Mouse (Mus musculus): ENCODE measurements around the gene Sos1.
"Not testable (repeated sequence)": the region's sequence is repeated elsewhere in the genome, so short reads cannot be mapped to it uniquely, and the experiment has no call there.

The Sos1 gene

DNA sequence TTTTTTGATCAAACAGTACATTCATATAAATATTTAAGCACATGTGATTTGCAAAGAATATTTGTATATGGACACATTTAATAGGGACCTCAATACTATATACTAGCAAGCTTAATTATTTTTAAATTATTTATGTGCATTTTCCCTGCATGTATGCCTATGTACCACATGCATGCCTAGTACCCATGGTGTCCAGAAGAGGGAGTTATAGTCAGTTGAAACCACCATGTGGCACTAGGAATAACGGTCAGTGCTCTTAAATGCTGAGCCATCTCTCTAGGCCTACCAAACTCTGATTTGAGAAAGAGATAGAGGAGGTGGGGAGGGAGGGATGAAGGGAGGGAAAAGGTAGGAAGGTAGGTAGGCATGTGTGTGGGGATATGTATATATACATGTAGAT is 69.1 kb downstream of the Sos1 start:
- DNase-seq: no peak

DNA sequence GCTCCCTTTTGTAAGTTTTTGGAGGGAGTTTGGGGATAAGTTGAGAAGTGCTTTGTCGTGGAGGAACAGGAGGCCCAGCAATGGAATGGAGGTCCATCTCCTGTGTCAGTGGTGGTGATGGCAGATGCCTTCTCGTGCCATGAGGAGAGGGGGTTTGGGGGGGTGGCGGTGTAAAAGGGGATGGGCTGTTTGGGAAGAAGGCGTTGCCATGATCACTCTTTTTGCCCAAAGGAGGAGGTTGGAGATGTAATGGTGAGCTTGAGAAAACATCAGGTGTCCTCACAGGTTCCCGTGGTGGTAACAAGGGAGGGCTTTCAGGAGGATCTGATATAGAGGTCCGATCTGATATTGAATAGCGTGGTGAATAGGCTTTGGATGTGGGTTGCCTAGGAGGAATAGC is 82.0 kb downstream of the Sos1 start:
- no peak for DNase-seq

- DNase-seq: no peak
Measured at GRCm38 (mm10) chr17:80391423-80392403, 88.5 kb downstream of the Sos1 start.

GRCm38 (mm10) chr17:80390024-80390423 is 90.2 kb downstream of the Sos1 start:
- DNase-seq: no peak

- no peak for DNase-seq
Measured at GRCm38 (mm10) chr17:80385671-80386070, 94.6 kb downstream of the Sos1 start.

DNA sequence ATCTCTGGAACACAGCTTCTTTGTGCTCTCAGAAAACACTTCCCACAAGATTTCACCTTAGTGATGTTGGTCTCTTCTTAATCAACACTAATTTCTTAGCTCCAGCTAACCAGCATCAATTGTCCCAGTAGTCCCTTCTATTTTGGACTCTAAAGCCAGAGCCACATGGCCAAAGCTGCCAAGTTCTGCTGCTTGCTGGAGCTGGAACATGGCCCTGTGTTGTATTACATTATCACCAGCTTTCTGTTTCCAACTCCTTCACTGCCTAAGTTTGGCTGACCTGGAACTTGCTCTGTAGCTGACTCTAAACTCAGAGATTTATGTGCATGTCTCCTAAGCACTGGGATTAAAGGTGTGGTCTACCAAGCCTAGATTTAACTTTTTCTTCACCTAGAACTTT is 101.9 kb downstream of the Sos1 start:
- DNase-seq: not testable (repeated sequence)

DNA sequence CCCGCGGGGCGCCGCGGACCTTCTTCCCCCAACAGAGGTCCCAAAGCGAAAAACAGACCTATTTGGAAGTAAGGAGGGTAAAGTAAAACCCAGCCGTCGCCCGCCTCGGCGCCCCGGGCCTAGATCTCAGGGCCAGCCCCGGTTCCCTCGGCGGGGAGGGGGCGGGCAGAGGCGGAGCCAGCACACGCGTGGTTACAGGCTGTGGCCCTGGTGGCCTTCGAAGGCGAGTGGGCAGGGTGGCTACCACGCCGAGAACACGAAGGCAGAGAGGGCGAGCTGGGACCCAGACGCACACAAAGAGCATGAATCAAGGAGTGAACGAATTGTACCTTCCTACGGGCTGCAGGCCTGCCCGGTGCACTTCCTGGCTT is 106.5 kb downstream of the Sos1 start:
- no peak for DNase-seq

DNA sequence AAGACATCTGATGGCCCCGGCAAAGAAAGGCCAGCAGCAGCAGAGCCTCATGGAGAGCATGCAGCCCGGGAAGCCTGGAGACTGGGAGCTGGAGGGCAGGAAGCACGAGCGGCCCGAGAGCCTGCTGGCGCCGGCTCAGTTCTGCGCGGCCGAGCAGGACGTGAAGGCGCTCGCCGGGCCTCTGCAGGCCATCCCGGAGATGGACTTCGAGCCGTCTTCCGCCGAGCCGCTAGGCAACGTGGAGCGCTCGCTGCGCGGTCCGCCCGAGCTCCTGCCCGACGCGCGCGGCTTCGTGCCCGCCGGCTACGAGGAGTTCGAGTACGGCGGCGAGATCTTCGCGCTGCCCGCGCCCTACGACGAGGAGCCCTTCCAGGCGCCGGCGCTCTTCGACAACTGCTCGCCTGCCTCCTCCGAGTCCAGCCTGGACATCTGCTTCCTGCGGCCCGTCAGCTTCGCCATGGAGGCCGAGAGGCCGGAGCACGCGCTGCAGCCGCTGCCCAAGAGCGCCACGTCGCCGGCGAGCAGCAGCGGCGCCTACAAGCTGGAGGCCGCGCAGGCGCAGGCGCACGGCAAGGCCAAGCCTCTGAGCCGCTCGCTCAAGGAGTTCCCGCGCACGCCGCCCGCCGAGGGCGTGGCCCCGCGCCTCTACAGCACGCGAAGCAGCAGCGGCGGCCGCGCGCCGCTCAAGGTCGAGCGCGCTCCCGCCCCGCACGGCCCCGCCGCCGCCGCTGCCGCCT is 107.1 kb downstream of the Sos1 start, which contains the start of gene Gm10190:
Gene Gm10190, minus strand, starts transcription at position 553 of the 737 bp plus-strand sequence.
- peak; percentile 76 for DNase-seq

GRCm38 (mm10) chr17:80368606-80369005 is 111.6 kb downstream of the Sos1 start:
- no peak for DNase-seq

- DNase-seq: no peak
Measured at GRCm38 (mm10) chr17:80367276-80367675, 113.0 kb downstream of the Sos1 start.

DNA sequence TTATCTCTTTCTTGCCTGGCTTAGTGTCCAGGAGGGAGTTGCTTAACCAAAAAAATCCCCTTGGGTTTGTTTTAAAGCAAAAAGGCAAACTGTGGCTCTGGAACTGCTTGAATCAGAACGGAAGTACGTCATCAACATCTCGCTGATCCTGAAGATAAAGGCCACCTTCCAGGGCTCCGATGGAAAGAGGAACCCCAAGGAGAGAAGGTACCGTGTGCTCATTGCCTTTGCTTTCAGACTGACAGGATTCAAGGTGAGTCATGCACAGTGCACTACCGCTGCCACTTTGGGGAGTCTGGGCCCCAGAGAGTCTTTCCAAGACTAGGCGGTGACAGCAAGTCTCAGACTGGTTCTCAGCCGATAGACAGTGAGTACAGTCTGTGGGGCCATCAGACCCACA is 120.0 kb downstream of the Sos1 start:
- no peak for DNase-seq

DNA sequence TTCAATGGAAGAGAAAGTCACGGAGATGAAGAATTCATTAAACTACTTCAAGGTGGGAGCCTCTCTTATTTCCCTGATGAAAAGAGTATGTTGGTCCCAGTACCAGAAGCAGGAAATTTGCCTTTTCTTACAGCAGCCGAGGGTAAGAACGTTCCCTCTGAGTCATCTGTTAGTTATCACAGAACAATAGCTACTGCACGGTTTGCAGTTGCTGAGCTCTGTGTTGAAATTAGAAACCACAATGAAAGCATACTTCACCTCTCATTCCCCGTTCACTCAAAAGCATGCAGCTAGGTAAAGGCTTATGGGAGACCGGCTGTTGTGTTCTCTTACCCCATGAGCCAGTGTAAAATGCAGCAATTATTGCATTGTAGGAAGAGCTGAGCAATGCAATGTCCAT is 133.0 kb downstream of the Sos1 start:
- DNase-seq: no peak

DNA sequence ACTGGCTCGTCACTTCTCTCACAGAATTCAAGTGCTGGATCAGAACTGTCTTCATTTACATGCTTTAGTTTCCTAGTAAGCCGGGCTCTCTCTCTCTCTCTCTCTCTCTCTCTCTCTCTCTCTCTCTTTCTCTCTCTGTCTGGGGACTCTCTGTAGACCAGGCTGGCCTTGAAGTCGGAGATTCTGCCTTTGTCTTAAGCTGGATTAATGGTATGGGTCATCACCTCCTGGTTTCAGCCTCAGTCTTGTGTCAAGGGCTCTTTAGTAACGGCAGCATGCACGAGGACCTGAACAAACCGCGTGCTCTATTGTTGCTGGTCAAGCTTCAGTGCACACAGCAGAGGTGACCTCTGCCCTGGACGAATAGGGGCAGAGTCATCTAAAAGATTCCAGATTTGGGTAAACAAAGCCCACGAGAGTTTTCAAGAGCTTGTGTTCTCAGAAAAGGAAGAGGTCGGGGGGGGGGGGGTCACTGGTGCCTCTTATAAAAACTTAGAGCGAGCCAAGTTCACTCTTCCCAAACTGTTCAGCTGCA is 133.6 kb downstream of the Sos1 start:
- DNase-seq: no peak

DNA sequence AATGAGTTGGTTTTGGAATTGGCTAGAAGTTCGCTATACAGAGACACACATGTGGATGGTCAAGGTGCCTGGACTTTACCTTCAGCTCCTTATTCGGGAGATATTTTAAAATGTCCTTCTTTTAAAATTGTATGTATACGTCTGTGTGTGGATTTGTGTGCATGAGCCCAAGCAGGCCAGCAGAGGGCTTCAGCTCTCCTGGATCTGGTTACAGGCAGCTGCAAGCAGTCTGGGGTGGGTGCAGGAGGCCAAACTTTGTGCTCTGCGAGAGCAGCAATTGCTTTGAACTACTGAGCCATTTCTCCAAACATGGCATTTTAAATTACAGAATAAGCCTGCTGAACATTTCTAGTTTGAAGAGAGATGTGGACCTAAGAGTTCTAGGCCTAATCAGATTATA is 135.0 kb downstream of the Sos1 start:
- no peak for DNase-seq
